Comparison of ENCODE assay signal across 9 mouse cellular contexts in the genomic region with DNA sequence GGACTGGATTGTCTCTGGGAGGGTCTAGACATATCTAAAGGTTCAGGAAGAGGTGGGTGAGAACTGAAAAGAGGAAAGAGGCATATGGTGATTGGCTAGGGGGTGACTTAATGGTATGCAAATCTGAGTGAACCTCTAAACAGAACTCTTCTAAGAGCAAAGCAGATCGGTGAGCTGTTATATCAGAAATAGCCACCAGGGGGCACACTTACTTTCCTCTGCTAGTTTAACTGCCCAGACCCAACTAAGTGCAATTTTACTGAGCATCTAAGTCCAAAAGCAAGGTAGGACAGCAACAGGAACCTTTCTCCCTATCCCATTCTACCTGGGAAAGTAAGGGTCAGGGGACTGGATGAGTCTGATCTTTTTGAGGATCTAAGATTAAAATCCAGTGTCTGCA. TPM values are rescaled to one million over a fixed set of nuclear protein-coding genes. Genes with fewer than 3 reads are reported as not detected.
A peak's percentile ranks its signal among the peaks of the same experiment; 100 is the strongest.
DNase-seq lines count a peak whose midpoint lies in the region; ATAC-seq and TF ChIP-seq lines count a peak whose summit lies in the region.
"Had no signal": no experiment of that assay in that cellular context is flagged by ENCODE, and none has a peak within 500 bp of the region (broad histone marks: within the 10 kb centered on the region; RNA-seq: fewer than 3 reads in every experiment).

No protein-coding gene starts in this region.

- H3K4me2 ChIP-seq in intestine, embryonic 14.5 days (ENCODE audit: low read length), result no peak overlapping the region
- no peak overlapping the region for H3K4me2 ChIP-seq in intestine, embryonic 16.5 days (ENCODE audit: low read depth, low read length)

- no peaks in the 10 kb centered on the region for H3K27me3 ChIP-seq in intestine, embryonic 14.5 days (replicated peaks; ENCODE audit: control insufficient read depth, insufficient read depth, low read length)
- no peaks in the 10 kb centered on the region for H3K27me3 ChIP-seq in intestine, embryonic 16.5 days (replicated peaks; ENCODE audit: control insufficient read depth, insufficient read depth, low read length)
- no peaks in the 10 kb centered on the region for H3K27me3 ChIP-seq in testis, adult 2 months (ENCODE audit: control insufficient read depth, insufficient read depth, low read length)

- TF ChIP-seq POLR2A in testis, adult 2 months (IDR thresholded peaks at IDR 0.05; ENCODE audit: control insufficient read depth, low read depth, low read length), result no peak

- no peak overlapping the region for H3K4me3 ChIP-seq in intestine, embryonic 14.5 days (ENCODE audit: low read depth, low read length)
- no peak overlapping the region for H3K4me3 ChIP-seq in intestine, embryonic 16.5 days (ENCODE audit: low read length)
- no peak overlapping the region for H3K4me3 ChIP-seq in testis, adult 2 months (ENCODE audit: control insufficient read depth, low read depth, low read length)
- H3K4me3 ChIP-seq: myocyte had no signal

- TF ChIP-seq CTCF in testis, adult 2 months (IDR thresholded peaks at IDR 0.05; ENCODE audit: control insufficient read depth, insufficient read depth, insufficient replicate concordance, low read depth, low read length), result peak; percentile 28; the same call in 1 of the 2 replicates

- no peak overlapping the region for H3K9ac ChIP-seq in intestine, embryonic 14.5 days (ENCODE audit: low read length)
- H3K9ac ChIP-seq in intestine, embryonic 16.5 days (ENCODE audit: low read depth, low read length), result no peak overlapping the region

- 0% methylated on average over 1 of the region's 1 CpGs for WGBS in intestine, embryonic 14.5 days
- 3% methylated on average over 1 of the region's 1 CpGs for WGBS in intestine, embryonic 16.5 days

- no peaks in the 10 kb centered on the region for H3K36me3 ChIP-seq in intestine, embryonic 14.5 days (ENCODE audit: control insufficient read depth, insufficient read depth, low read length)
- no peaks in the 10 kb centered on the region for H3K36me3 ChIP-seq in intestine, embryonic 16.5 days (ENCODE audit: control insufficient read depth, insufficient read depth, low read length)
- no peaks in the 10 kb centered on the region for H3K36me3 ChIP-seq in testis, adult 2 months (ENCODE audit: control insufficient read depth, insufficient read depth, low read length)

- H3K4me1 ChIP-seq in intestine, embryonic 14.5 days (replicated peaks; ENCODE audit: control insufficient read depth, insufficient read depth, low read length), result peaks cover 13% of the 10 kb centered on the region; the same call in 1 of the 2 replicates
- peaks cover 13% of the 10 kb centered on the region for H3K4me1 ChIP-seq in intestine, embryonic 16.5 days (ENCODE audit: control insufficient read depth, insufficient read depth, low read length)
- H3K4me1 ChIP-seq in testis, adult 2 months (ENCODE audit: control insufficient read depth, insufficient read depth, low read length), result peaks cover 6% of the 10 kb centered on the region

- H3K9me3 ChIP-seq in intestine, embryonic 14.5 days (ENCODE audit: control insufficient read depth, low read length), result no peaks in the 10 kb centered on the region
- H3K9me3 ChIP-seq in intestine, embryonic 16.5 days (ENCODE audit: control insufficient read depth, low read length), result no peaks in the 10 kb centered on the region

- no peak overlapping the region for H3K27ac ChIP-seq in intestine, embryonic 14.5 days (ENCODE audit: low read depth)
- H3K27ac ChIP-seq in intestine, embryonic 16.5 days (ENCODE audit: low read length), result no peak overlapping the region
- no peak overlapping the region for H3K27ac ChIP-seq in testis, adult 2 months (ENCODE audit: control insufficient read depth, insufficient read depth, low read depth, low read length)

- peak; percentile 92 for DNase-seq in intestine, embryonic 14.5 days (ENCODE audit: low spot score)
- DNase-seq in MN1 (ENCODE audit: low spot score), result peak; percentile 86
- DNase-seq in cerebellum, adult 8-10 months, result peak; percentile 89
- peak; percentile 67 to 76 for DNase-seq in gastrocnemius, postnatal 4 days (ENCODE audit: low spot score in 2 of 2)
- peak; percentile 78 to 96 for DNase-seq in layer of hippocampus, postnatal 25 days (ENCODE audit: extremely low spot score in 1 of 2, low spot score in 1 of 2)
- DNase-seq in mesoderm, embryonic 11.5 days (ENCODE audit: low read depth, low spot score), result peak; percentile 81

- ATAC-seq in intestine, embryonic 14.5 days (replicated peaks; ENCODE audit: low FRiP score, low TSS enrichment, low read depth), result no peak
- no peak for ATAC-seq in intestine, embryonic 16.5 days

RNA-seq across cellular contexts. Expression of gene Pomc, which starts 29.0 kb away (rescaled TPM):
- 3.2 TPM in 2 replicates for polyA plus RNA-seq in intestine, embryonic 14.5 days (2014; fragmentation: Nextera tagmentation; extraction: Ambion mirVana)
- polyA plus RNA-seq in intestine, embryonic 16.5 days (2015; fragmentation: Nextera tagmentation; extraction: Ambion mirVana), result 2.4 and 2.5 TPM in 2 replicates
- total RNA-seq in gastrocnemius, postnatal 4 days (2021), result under 1 TPM; 0.65 to 0.76 TPM
- 1 to 10 TPM; 3.0 to 3.2 TPM for total RNA-seq in layer of hippocampus, postnatal 25 days (2021)
- polyA plus RNA-seq in testis, adult 2 months (2012; rRNA removed), result 11.4 and 16.3 TPM in 2 replicates
- polyA plus RNA-seq: myocyte had no signal

RNA-seq across cellular contexts. Expression of gene Efr3b, which starts 55.0 kb away (rescaled TPM):
- polyA plus RNA-seq in intestine, embryonic 14.5 days (2014; fragmentation: Nextera tagmentation; extraction: Ambion mirVana), result 3.2 and 3.7 TPM in 2 replicates
- polyA plus RNA-seq in intestine, embryonic 16.5 days (2015; fragmentation: Nextera tagmentation; extraction: Ambion mirVana), result 2.6 and 3.2 TPM in 2 replicates
- total RNA-seq in gastrocnemius, postnatal 4 days (2021), result 10 to 100 TPM; 12.2 to 13.0 TPM
- total RNA-seq in layer of hippocampus, postnatal 25 days (2021), result 10 to 100 TPM; 85.6 to 91.8 TPM
- 0.83 and 1.0 TPM in 2 replicates for polyA plus RNA-seq in testis, adult 2 months (2012; rRNA removed)
